Mouse (Mus musculus) testis, adult 10 weeks (tissue): ENCODE results near the gene Grid2. TPM values are rescaled to one million over a fixed set of nuclear protein-coding genes. Genes with fewer than 3 reads are reported as not detected.

Experiments used
- polyA plus RNA-seq: library from polyadenylated mRNA; stranded (reverse); fragments of 350-450 nt; fragmentation: Illumina TruSeq; extraction: RNeasy Lipid Tissue Mini Kit (QIAGEN cat#74804); gene quantifications from one replicate; pipeline ENCODE4 v1.2.3, GENCODE M21; 2014; ENCODE audit warnings: low read depth, low replicate concordance

Gene Grid2
- 0.11 TPM for polyA plus RNA-seq

DNA sequence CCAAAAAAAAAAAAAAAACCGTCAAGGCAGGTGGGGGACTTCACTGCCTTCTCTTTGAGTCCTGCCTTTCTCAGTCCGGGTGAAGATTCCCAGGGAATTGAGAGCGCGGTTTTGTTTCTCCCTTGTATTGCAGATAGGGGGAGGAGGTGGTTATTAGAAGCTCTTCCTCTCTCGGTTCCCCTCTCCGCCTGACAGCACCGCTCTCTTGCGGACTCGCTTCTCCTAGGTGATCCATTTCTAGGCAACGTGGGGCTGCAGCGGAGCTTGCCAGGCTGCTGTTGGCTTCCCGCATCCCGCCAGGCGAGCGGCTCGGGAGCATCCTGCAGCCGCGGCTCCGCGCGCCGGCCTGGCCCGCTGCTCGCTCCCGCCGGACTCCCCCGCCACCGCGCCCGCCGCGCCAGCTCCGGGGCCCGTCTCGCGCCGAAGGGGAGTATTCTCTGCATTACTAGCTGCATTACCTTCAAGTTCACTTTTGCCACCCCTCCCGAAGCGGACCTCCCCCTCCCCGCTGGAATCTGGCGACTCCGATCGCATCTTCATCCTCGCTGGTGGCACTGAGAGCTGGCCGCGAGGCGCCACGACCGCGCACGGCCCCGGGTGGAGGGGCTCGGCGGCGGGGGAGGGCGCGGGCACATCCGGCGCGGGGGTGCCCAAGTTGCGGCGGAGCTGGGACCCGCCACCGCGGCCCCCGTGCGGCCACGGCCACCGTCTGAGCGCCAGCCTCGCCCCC is at the start of gene Grid2:
TSS of gene Grid2 (plus strand) at position 51 of the 730 bp plus-strand sequence.

DNA sequence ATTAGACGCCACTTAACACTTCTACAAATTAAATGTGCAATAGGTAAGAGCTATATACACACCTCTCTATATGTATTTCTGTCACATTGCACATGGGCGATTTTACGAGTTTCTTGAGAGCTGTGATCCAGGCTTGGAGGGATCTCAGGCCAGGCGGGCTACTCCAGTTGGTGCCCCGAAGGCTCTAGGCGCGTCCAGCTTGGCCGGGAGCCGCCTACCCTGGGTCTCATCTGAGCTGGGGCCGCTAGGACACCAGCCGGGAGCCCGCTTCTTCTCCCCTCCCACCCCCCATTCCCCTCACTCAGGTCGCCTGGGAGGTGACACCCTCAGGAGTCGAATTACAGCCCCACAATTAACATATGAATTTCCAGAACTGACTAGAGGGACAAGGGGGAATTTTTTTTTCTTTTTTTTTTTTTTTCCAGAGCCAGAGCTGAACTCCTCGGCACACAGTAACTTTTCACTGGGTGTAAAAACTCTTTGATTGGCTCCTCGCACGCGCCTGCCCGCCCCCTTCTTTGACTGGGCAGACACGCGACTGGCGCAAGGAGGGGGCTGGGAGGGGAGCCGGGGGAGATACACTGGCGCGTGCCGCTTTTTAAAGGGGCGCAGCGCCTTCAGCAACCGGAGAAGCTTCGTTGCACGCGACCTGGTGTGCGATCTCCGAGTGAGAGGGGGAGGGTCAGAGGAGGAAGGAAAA is 1473.0 kb downstream of the Grid2 start, which contains the start of gene Atoh1:
TSS of gene Atoh1 (plus strand) at position 627 of the 700 bp plus-strand sequence.

